Mouse (Mus musculus): Measurements from ENCODE around the gene Ppp4r1.
A peak's percentile ranks its signal among the peaks of the same experiment; 100 is the strongest.

Gene Ppp4r1

GRCm38 (mm10) chr17:65771951-65772934 lies 10.1 kb upstream of the Ppp4r1 start, which contains the start of gene Rab31:
Rab31 (minus strand) TSS chr17:65772752.
- DNase-seq (ENCODE audit: low spot score), result peak; percentile 85

GRCm38 (mm10) chr17:65773617-65774016 lies 8.8 kb upstream of the Ppp4r1 start:
- DNase-seq (ENCODE audit: low spot score), result no peak

DNA sequence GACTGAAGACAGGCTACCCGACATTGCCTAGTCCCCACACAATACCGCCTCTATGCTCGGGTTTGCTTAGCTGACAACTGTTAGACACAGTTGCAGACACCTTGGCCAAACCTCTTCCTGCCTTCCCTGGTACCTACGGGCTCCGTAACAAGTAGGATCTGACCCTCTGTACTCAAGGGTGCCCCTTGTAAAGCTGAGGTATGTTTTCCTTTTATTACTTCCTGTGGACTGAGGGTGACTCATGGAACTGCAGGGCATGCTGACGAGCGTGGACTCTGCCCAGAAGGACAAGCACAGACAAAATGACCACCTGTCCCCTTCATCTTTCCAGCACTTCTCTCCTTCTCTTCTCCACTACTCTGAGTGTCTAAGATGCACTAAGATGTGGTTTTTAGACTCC lies 7.9 kb upstream of the Ppp4r1 start:
- DNase-seq (ENCODE audit: low spot score), result no peak

GRCm38 (mm10) chr17:65776228-65776627 lies 6.1 kb upstream of the Ppp4r1 start:
- DNase-seq (ENCODE audit: low spot score), result no peak

- DNase-seq (ENCODE audit: low spot score), result no peak
These were observed 4.9 kb upstream of the Ppp4r1 start for GRCm38 (mm10) chr17:65777461-65777860.

DNA sequence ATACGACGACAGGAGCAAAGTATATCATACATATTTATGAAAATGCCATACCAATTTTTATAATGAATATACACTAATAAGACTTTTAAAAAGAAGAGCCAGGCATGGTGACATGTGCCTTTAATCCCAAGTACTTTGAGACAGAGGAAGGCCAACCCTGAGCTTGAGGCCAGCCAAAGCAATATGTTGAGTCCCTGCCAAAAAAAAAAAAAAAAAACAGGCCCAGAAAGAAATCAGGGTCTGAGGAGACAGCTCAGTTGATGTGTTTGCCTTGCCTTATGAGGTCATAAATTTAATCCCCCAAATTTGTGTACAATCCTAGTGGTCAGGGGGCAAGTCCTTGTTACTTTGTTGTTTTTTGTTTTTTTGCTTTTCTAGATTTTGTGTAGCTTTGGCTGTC lies 1.4 kb upstream of the Ppp4r1 start:
- no peak for DNase-seq (ENCODE audit: low spot score)

- DNase-seq (ENCODE audit: low spot score), result peak; percentile 82
These were observed 1.1 kb downstream of the Ppp4r1 start for GRCm38 (mm10) chr17:65783182-65784161.

DNA sequence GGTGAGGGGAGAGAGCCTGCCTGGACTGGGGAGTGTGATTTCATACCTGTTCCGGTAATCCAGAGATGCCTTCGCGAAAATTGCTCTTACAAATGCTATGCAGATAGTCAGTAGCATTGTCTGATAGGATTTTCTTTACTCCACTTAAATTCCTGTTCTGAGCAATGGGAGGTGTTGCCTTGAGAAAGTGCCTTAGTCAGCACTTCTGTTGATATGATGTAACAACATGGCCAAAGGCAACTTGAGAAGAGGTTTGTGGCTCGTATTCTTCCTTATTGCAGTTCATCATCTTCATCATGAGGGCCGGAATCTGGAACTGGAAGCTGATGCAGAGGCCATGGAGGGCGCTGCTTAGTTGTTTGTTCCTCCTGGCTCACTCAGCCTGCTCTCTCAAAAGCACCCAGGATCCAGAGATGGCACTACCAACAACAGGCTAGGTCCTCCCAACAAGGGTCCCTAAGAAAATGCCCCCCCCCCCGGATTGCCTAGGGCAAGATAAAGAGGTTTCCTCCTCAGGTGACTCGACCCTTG lies 2.3 kb downstream of the Ppp4r1 start:
- DNase-seq (ENCODE audit: low spot score), result no peak

- DNase-seq (ENCODE audit: low spot score), result no peak
These were observed 3.3 kb downstream of the Ppp4r1 start for GRCm38 (mm10) chr17:65785707-65786106.

GRCm38 (mm10) chr17:65786225-65786624 lies 3.9 kb downstream of the Ppp4r1 start:
- DNase-seq (ENCODE audit: low spot score), result no peak

- DNase-seq (ENCODE audit: low spot score), result no peak
These were observed 4.9 kb downstream of the Ppp4r1 start for GRCm38 (mm10) chr17:65787261-65787660.

GRCm38 (mm10) chr17:65788542-65789291 lies 6.3 kb downstream of the Ppp4r1 start:
- DNase-seq (ENCODE audit: low spot score), result peak; percentile 31

DNA sequence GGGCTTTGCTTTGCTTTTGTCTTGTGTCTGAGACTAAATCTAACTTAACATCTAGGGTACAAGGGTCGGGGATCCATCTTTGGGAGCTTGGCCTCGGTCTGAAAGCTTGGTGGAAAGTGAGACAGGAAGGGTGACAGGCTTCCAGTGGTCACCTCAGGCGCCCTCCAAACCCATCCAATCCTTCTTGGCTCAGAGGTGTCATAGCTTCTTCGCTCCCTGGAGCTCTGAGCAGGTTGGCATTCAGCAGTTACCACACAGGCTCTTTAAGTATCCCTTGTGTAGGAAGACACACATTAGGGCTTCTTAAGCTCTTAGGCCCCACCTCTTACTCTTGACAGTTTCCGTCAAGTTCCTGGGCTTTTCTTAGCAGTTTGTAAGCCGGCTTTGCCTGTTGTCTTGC lies 7.2 kb downstream of the Ppp4r1 start:
- DNase-seq (ENCODE audit: low spot score), result no peak

- DNase-seq (ENCODE audit: low spot score), result no peak
These were observed 8.8 kb downstream of the Ppp4r1 start for GRCm38 (mm10) chr17:65791161-65791560.

DNA sequence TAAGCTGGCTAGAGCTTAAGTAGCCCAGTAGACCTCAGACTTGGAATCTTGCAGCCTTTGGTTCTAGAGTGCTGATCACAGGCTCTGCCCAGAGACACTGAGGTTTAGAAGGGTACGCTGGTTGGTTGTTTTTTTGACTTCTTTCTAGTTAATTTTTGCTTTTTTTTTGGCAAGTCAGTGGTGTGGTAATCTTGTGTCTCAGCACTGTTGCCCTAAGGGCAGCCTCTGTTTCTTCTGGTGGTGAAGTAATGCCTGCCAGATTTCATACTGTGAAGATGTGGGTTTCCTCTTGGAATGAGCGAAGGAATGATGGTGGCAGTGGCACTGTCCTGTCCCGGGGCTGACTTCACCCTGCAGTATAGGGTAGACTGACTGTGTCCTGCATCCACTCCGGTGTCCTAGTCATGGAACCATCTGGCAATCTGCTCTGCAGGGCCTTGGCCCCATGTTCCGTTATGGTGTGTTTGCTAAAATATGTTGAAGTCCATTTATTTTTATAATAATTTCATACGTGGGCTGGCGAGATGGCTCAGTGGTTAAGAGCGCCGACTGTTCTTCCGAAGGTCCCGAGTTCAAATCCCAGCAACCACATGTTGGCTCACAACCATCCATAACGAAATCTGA lies 11.0 kb downstream of the Ppp4r1 start:
- DNase-seq (ENCODE audit: low spot score), result no peak

DNA sequence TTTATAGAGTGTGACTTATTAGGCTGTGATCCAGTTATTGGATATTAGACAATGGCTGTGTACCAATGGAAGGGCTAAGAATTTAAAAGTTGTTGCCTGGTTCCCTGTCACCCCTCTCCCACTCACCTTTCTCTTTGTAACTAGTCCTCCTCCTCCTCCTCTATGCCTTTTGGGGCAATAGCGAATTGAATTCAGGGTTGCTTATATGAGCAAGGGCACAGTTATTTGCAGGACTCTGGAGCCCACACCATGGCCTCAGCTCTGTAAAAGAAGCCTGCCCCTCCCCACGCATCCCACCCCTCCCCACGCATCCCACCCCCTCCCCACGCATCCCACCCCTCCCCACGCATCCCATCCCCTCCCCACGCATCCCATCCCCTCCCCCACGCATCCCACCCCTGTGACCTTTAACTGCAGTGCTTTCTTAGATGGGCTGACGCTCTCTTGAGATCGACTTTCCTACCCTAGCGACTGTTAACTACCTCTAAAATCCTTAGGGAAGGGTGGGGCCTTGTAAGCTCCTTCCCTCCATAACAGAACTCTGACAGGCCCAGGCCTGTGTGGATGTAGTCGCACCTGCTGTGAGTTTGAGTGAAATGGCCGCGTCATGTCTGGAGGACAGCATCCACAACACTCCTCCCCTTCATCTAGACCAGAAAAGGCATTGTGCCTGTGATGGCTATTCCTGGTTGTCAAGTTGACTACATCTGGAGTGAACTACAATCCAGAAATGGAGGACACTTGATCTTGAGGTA lies 11.9 kb downstream of the Ppp4r1 start:
- DNase-seq (ENCODE audit: low spot score), result no peak

DNA sequence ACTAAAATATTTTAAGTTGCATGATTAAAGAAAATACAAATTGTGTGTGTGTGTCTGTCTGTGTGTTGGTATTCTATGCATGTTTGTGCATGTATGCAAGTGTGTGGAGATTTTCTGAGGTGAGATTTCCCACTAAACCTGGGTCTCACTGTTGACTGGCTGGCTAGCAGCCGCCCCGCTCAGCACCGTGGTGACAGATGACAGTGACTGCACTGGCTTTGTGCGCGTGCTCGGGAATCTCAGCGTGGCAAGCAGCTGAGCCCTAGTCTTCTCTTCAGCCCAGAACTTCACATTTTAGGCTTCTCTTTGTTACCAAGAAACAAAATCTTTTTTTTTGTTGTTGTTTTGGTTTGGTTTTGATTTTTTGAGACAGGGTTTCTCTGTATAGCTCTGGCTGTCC lies 13.7 kb downstream of the Ppp4r1 start:
- DNase-seq (ENCODE audit: low spot score), result no peak

- no peak for DNase-seq (ENCODE audit: low spot score)
These were observed 16.1 kb downstream of the Ppp4r1 start for GRCm38 (mm10) chr17:65798446-65798845.

- no peak for DNase-seq (ENCODE audit: low spot score)
These were observed 17.0 kb downstream of the Ppp4r1 start for GRCm38 (mm10) chr17:65799353-65799752.

GRCm38 (mm10) chr17:65800451-65800850 lies 18.1 kb downstream of the Ppp4r1 start:
- no peak for DNase-seq (ENCODE audit: low spot score)
